20 mouse cellular contexts compared by ENCODE assay signal in genomic region chr4:52709563-52709962, GRCm38 (mm10).
DNase-seq lines count a peak whose midpoint lies in the region; ATAC-seq and TF ChIP-seq lines count a peak whose summit lies in the region.
"Had no signal": no experiment of that assay in that cellular context is flagged by ENCODE, and none has a peak within 500 bp of the region (broad histone marks: within the 10 kb centered on the region; RNA-seq: fewer than 3 reads in every experiment).

No protein-coding gene starts in this region.

- ATAC-seq in kidney, embryonic 16.5 days (ENCODE audit: low FRiP score, low TSS enrichment) = peak; percentile 70; the same call in 1 of the 2 replicates
- ATAC-seq in limb, embryonic 14.5 days (ENCODE audit: low FRiP score, low read depth) = no peak
- ATAC-seq: forebrain, embryonic 16.5 days had no signal

- TF ChIP-seq POLR2A in kidney, adult 2 months (IDR thresholded peaks at IDR 0.05; ENCODE audit: low read depth, low read length) = no peak
- TF ChIP-seq POLR2A in limb, embryonic 14.5 days (IDR thresholded peaks at IDR 0.05; ENCODE audit: borderline replicate concordance, extremely low read depth, insufficient read depth, insufficient read length) = no peak

- no peak overlapping the region for H3K4me3 ChIP-seq in kidney, embryonic 16.5 days (ENCODE audit: low read length)
- H3K4me3 ChIP-seq in kidney, adult 2 months (ENCODE audit: insufficient read depth, low read depth, low read length) = no peak overlapping the region
- no peak overlapping the region for H3K4me3 ChIP-seq in limb, embryonic 14.5 days (replicated peaks; ENCODE audit: low read length)
- H3K4me3 ChIP-seq: embryonic facial prominence, embryonic 15.5 days; erythroblast, embryonic 14.5 days; heart, adult 2 months; heart, embryonic 15.5 days; hindbrain, embryonic 13.5 days had no signal

- H3K4me2 ChIP-seq in kidney, embryonic 16.5 days (replicated peaks; ENCODE audit: low read depth, low read length) = no peak overlapping the region
- no peak overlapping the region for H3K4me2 ChIP-seq in limb, embryonic 14.5 days (replicated peaks; ENCODE audit: low read depth, low read length, severe bottlenecking)
- H3K4me2 ChIP-seq: embryonic facial prominence, embryonic 15.5 days; heart, embryonic 11.5 days; heart, embryonic 15.5 days; hindbrain, embryonic 13.5 days had no signal

- 25% methylated on average over 2 of the region's 2 CpGs for WGBS in kidney, embryonic 16.5 days
- 20% methylated on average over 2 of the region's 2 CpGs for WGBS in kidney, adult 2 months
- 17% methylated on average over 2 of the region's 2 CpGs for WGBS in limb, embryonic 14.5 days

- no peak overlapping the region for H3K9ac ChIP-seq in kidney, embryonic 16.5 days (replicated peaks; ENCODE audit: low read length)
- no peak overlapping the region for H3K9ac ChIP-seq in limb, embryonic 14.5 days (ENCODE audit: low read depth, low read length, severe bottlenecking)
- H3K9ac ChIP-seq: embryonic facial prominence, embryonic 15.5 days; heart, embryonic 15.5 days; hindbrain, embryonic 13.5 days had no signal

- H3K9me3 ChIP-seq in kidney, embryonic 16.5 days (ENCODE audit: low read length) = no peaks in the 10 kb centered on the region
- no peaks in the 10 kb centered on the region for H3K9me3 ChIP-seq in limb, embryonic 14.5 days (ENCODE audit: control insufficient read depth, low read length)
- H3K9me3 ChIP-seq: embryonic facial prominence, embryonic 15.5 days; heart, embryonic 15.5 days; hindbrain, embryonic 13.5 days had no signal

- 0 out of 2 replicates have a peak, but pooled peaks cover 8% of the 10 kb centered on the region for H3K4me1 ChIP-seq in kidney, embryonic 16.5 days (ENCODE audit: insufficient read depth, low read length)
- H3K4me1 ChIP-seq in kidney, adult 2 months (ENCODE audit: control insufficient read depth, insufficient read depth, low read length) = no peaks in the 10 kb centered on the region
- peaks cover 4% of the 10 kb centered on the region; the same call in 1 of the 2 replicates for H3K4me1 ChIP-seq in limb, embryonic 14.5 days (ENCODE audit: control insufficient read depth, insufficient read depth, low read length)
- H3K4me1 ChIP-seq: embryonic facial prominence, embryonic 15.5 days; heart, embryonic 15.5 days; hindbrain, embryonic 13.5 days had no signal

- no peak for DNase-seq in kidney, adult 9 months
- DNase-seq in kidney, postnatal 4 days = peak; percentile 32 to 46
- no peak for DNase-seq in kidney, adult 2 months
- peak; percentile 4 for DNase-seq in NIH3T3 (ENCODE audit: low read depth)
- peak; percentile 34 for DNase-seq in limb, embryonic 14.5 days (ENCODE audit: low spot score)
- DNase-seq in layer of hippocampus, adult 9-11 months = no peak
- DNase-seq: adrenal gland, postnatal 10 days; cerebellum, adult 18-20 months; cerebellum, adult 9-11 months; cerebellum, postnatal 36 days; gastrocnemius, postnatal 10 days; heart, adult 2 months; heart, postnatal 14 days had no signal

- no peak for TF ChIP-seq CTCF in kidney, adult 2 months (conservative IDR thresholded peaks at IDR 0.05; ENCODE audit: insufficient read depth, insufficient read length, low read depth, low read length)

- H3K27ac ChIP-seq in kidney, embryonic 16.5 days (ENCODE audit: low read length) = peak overlapping the region; percentile 51
- no peak overlapping the region for H3K27ac ChIP-seq in kidney, adult 2 months (ENCODE audit: insufficient read depth, low read depth, low read length)
- no peak overlapping the region for H3K27ac ChIP-seq in limb, embryonic 14.5 days (replicated peaks; ENCODE audit: low read depth, low read length)
- H3K27ac ChIP-seq: embryonic facial prominence, embryonic 15.5 days; heart, adult 2 months; heart, embryonic 15.5 days; hindbrain, embryonic 13.5 days had no signal

- H3K36me3 ChIP-seq in kidney, embryonic 16.5 days (ENCODE audit: insufficient read depth, low read length) = no peaks in the 10 kb centered on the region
- H3K36me3 ChIP-seq in kidney, adult 2 months (ENCODE audit: control insufficient read depth, insufficient read depth, low read length) = no peaks in the 10 kb centered on the region
- no peaks in the 10 kb centered on the region for H3K36me3 ChIP-seq in limb, embryonic 14.5 days (ENCODE audit: control insufficient read depth, insufficient read depth, low read length)
- H3K36me3 ChIP-seq: embryonic facial prominence, embryonic 15.5 days; heart, embryonic 15.5 days; hindbrain, embryonic 13.5 days had no signal

- no peaks in the 10 kb centered on the region for H3K27me3 ChIP-seq in kidney, embryonic 16.5 days (ENCODE audit: insufficient read depth, low read length)
- no peaks in the 10 kb centered on the region for H3K27me3 ChIP-seq in kidney, adult 2 months (replicated peaks; ENCODE audit: control insufficient read depth, insufficient read depth, low read length)
- H3K27me3 ChIP-seq in limb, embryonic 14.5 days (ENCODE audit: control insufficient read depth, insufficient read depth, low read length) = no peaks in the 10 kb centered on the region
- H3K27me3 ChIP-seq: embryonic facial prominence, embryonic 15.5 days; heart, embryonic 15.5 days; hindbrain, embryonic 13.5 days had no signal

Comparison
In these comparisons a context has a peak if more than half of its experiments do, and no peak if none do; other contexts are left out.
1. DNase-seq: peak in kidney, postnatal 4 days (2 of 2), NIH3T3 (single experiment) and limb, embryonic 14.5 days (single experiment); none in kidney, adult 9 months (single experiment), kidney, adult 2 months (single experiment) and layer of hippocampus, adult 9-11 months (single experiment).